Mouse (Mus musculus) adrenal gland, postnatal 36 days (tissue): ENCODE results near the gene Pnpla2. TPM values are rescaled to one million over a fixed set of nuclear protein-coding genes. Genes with fewer than 3 reads are reported as not detected.
"Not testable (repeated sequence)": the region's sequence is repeated elsewhere in the genome, so short reads cannot be mapped to it uniquely, and the experiment has no call there.

Source experiments
- DNase-seq, 2 experiments: peaks; one replicate each; pipeline ENCODE4 v3.0.0; 2021; ENCODE audit warnings: mixed read lengths in 1 of 2
- long read RNA-seq, 2 experiments: library from polyadenylated mRNA; stranded (forward); transcript quantifications; one replicate each; pipeline ENCODE4 v2.0.0; 2021; ENCODE audit warnings: borderline sequencing depth in 2 of 2
- total RNA-seq, 2 experiments: library from RNA; stranded (reverse); gene quantifications; 2 replicates each; pipeline ENCODE4 v1.2.3; 2021

The Pnpla2 gene
- total RNA-seq = 100 to 1,000 TPM; 875 to 879 TPM
- long read RNA-seq, experiment 1, transcript Pnpla2-203 (9 exons, 2,625 nt) = major isoform, 462 of 664 reads
- long read RNA-seq, experiment 1, partial matches to known transcripts = 189 of 664 reads
- long read RNA-seq, experiment 1, other reads (novel, unspliced or antisense) = 10 of 664 reads
- long read RNA-seq, experiment 2, transcript Pnpla2-203 (9 exons, 2,625 nt) = major isoform, 395 of 487 reads
- long read RNA-seq, experiment 2, partial matches to known transcripts = 44 of 487 reads
- long read RNA-seq, experiment 2, other reads (novel, unspliced or antisense) = 45 of 487 reads

- DNase-seq = peak; percentile 99 to 100
These were observed at the start of gene Pnpla2 for GRCm38 (mm10) chr7:141454967-141455551. Pnpla2 (plus strand) TSS chr7:141455198.

GRCm38 (mm10) chr7:141405466-141405865 is 49.5 kb upstream of the Pnpla2 start:
- no peak for DNase-seq

GRCm38 (mm10) chr7:141407670-141408069 is 47.3 kb upstream of the Pnpla2 start:
- DNase-seq = not testable (repeated sequence)

GRCm38 (mm10) chr7:141408833-141409232 is 46.2 kb upstream of the Pnpla2 start:
- DNase-seq = peak; percentile 91 to 93

- DNase-seq = no peak
These were observed 44.4 kb upstream of the Pnpla2 start for GRCm38 (mm10) chr7:141410631-141411030.

- no peak for DNase-seq
These were observed 43.3 kb upstream of the Pnpla2 start for GRCm38 (mm10) chr7:141411667-141412066.

GRCm38 (mm10) chr7:141413331-141413730 is 41.7 kb upstream of the Pnpla2 start:
- DNase-seq = no peak

GRCm38 (mm10) chr7:141413809-141414584 is 41.0 kb upstream of the Pnpla2 start, which contains the start of gene Gatd1:
Gatd1 (minus strand) TSS chr7:141414136.
- DNase-seq = peak; percentile 100

- no peak for DNase-seq
These were observed 38.7 kb upstream of the Pnpla2 start for GRCm38 (mm10) chr7:141416144-141416841.

- DNase-seq = no peak
These were observed 37.0 kb upstream of the Pnpla2 start for GRCm38 (mm10) chr7:141417731-141418681.

- DNase-seq = peak; percentile 50 to 55
These were observed 36.0 kb upstream of the Pnpla2 start for GRCm38 (mm10) chr7:141418970-141419369.

- no peak for DNase-seq
These were observed 34.8 kb upstream of the Pnpla2 start for GRCm38 (mm10) chr7:141420030-141420702.

- no peak for DNase-seq
These were observed 31.2 kb upstream of the Pnpla2 start for GRCm38 (mm10) chr7:141423811-141424210.

GRCm38 (mm10) chr7:141426948-141427730 is 27.9 kb upstream of the Pnpla2 start:
- no peak for DNase-seq

GRCm38 (mm10) chr7:141428701-141429100 is 26.3 kb upstream of the Pnpla2 start:
- no peak for DNase-seq

- peak; percentile 57 to 66 for DNase-seq
These were observed 25.7 kb upstream of the Pnpla2 start, which contains the start of gene Cend1 for GRCm38 (mm10) chr7:141429310-141429709. Cend1 (minus strand) TSS chr7:141429491.

GRCm38 (mm10) chr7:141429840-141430584 is 25.0 kb upstream of the Pnpla2 start:
- peak; percentile 62 to 70 for DNase-seq

GRCm38 (mm10) chr7:141430585-141431240 is 24.3 kb upstream of the Pnpla2 start:
- no peak for DNase-seq
